Mouse (Mus musculus): Measurements from ENCODE around the gene Mif. TPM values are rescaled to one million over a fixed set of nuclear protein-coding genes. Genes with fewer than 3 reads are reported as not detected.
"Not testable (repeated sequence)": the region's sequence is repeated elsewhere in the genome, so short reads cannot be mapped to it uniquely, and the experiment has no call there.

Mif gene
- polyA plus RNA-seq, 1 experiment from 2014 or later = 1,680 TPM

DNA sequence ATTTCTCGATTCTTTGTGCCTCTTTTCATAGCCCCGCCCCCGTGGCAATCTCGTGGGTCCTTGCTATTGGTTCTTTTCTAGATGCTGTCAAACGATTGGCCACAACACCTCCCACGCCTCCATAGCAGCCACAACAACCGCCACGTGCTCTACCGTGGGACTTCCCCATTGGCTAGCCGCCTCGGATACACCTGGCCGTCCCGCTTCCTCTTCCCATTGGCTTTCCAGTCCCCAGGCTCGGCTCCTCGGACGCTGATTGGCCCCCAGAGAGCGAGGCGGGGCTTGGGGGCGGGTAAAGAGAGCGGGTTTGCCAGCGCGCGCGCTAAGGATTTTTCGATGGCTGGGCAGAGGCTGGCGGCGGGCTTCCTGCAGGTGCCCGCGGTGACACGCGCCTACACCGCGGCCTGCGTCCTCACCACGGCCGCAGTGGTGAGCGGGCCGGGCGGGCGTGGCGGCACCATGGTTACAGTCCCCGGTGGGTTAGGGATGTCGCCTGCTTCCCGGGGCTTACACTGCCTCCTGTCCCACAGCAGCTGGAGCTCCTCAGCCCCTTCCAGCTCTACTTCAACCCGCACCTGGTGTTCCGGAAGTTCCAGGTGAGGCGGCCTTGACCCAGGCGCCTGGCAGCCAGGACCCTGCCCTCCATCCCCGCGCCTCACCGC lies 33.2 kb upstream of the Mif start, which contains the start of gene Derl3:
Gene Derl3, plus strand, starts transcription at position 325 of the 662 bp plus-strand sequence.
- no peaks in the 10 kb centered on the region for H3K27me3 ChIP-seq (replicated peaks; ENCODE audit: control insufficient read depth, insufficient read depth, low read length)
- 0 out of 2 replicates have a peak within 1 kb of the TSS, but pooled peaks have one; percentile 36 for H3K27ac ChIP-seq (ENCODE audit: low read depth, low read length)
- ATAC-seq = peak; percentile 99
- H3K4me1 ChIP-seq (ENCODE audit: control insufficient read depth, insufficient read depth, low read depth, low read length) = peaks cover 6% of the 10 kb centered on the region
- peak within 1 kb of the TSS; percentile 92 for H3K4me2 ChIP-seq (ENCODE audit: low read length)
- WGBS = 2% methylated on average over 45 of the region's 51 CpGs
- H3K36me3 ChIP-seq (ENCODE audit: control insufficient read depth, insufficient read depth, low read length) = peaks cover 22% of the 10 kb centered on the region
- peak within 1 kb of the TSS; percentile 60 for H3K9ac ChIP-seq (ENCODE audit: low read depth, low read length)
- peak within 1 kb of the TSS; percentile 46 for H3K4me3 ChIP-seq (ENCODE audit: low read length)
- no peaks in the 10 kb centered on the region for H3K9me3 ChIP-seq (ENCODE audit: control insufficient read depth, low read length)

DNA sequence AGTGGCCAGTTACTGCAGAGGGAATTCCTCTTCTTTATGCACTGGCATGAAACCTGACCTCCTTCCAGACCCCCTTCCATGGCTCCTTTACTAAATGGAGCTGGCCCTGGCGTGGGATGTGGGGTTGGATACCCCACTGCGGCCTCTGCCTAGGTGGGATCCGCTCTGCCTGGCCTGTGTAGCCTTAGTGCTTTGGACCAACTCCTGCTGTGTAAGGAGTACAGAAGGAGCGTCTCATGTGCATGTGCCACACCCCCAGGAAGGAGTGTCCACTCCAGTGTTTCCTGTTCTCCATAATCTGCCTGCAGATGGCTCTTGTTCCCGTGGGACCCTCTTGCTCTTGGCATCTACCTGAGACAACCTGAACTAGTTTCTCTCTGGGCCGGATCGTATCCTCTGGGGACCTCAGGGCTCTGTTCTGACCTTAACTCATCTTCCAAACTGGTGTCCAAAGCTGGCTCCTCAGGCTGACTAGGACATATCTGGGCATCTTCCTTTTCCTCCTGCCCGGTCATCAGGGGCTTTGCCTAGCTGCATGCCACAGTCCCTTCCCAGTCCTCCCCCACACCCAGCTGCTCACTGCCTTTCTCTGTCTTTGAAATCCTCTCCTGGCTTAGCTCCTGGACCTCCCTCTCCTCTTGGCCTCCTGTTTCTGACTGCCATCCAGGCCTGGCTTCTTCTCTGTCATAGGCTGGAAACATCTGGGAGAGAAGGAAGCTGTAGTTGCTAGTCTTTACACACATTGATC lies 29.5 kb upstream of the Mif start:
- H3K9ac ChIP-seq (ENCODE audit: low read depth, low read length) = no peak overlapping the region
- H3K27ac ChIP-seq (ENCODE audit: low read depth, low read length) = no peak overlapping the region
- WGBS = 47% methylated on average over 8 of the region's 8 CpGs
- no peaks in the 10 kb centered on the region for H3K9me3 ChIP-seq (ENCODE audit: control insufficient read depth, low read length)
- no peaks in the 10 kb centered on the region for H3K27me3 ChIP-seq (replicated peaks; ENCODE audit: control insufficient read depth, insufficient read depth, low read length)
- H3K4me3 ChIP-seq (ENCODE audit: low read length) = no peak overlapping the region
- ATAC-seq = no peak
- peaks cover 6% of the 10 kb centered on the region for H3K4me1 ChIP-seq (ENCODE audit: control insufficient read depth, insufficient read depth, low read depth, low read length)
- H3K4me2 ChIP-seq (ENCODE audit: low read length) = no peak overlapping the region
- no peaks in the 10 kb centered on the region for H3K36me3 ChIP-seq (ENCODE audit: control insufficient read depth, insufficient read depth, low read length)

DNA sequence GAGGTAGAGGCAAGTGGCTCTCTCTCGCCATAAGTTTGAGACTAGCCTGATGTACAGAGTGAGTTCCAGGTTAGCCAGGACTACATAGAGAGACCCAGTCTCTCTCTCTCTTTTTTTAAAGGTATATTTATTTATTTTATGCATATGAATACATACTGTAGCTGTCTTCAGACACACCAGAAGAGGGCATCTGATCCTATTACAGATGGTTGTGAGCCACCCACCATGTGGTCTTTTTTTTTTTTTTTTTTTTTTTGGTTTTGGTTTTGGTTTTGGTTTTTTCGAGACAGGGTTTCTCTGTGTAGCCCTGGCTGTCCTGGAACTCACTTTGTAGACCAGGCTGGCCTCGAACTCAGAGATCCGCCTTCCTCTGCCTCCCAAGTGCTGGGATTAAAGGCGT lies 27.5 kb upstream of the Mif start:
- not testable (repeated sequence) for H3K36me3 ChIP-seq (ENCODE audit: control insufficient read depth, insufficient read depth, low read length); H3K27me3 ChIP-seq (replicated peaks; ENCODE audit: control insufficient read depth, insufficient read depth, low read length); H3K4me1 ChIP-seq (ENCODE audit: control insufficient read depth, insufficient read depth, low read depth, low read length); H3K9me3 ChIP-seq (ENCODE audit: control insufficient read depth, low read length); ATAC-seq; H3K27ac ChIP-seq (ENCODE audit: low read depth, low read length); H3K9ac ChIP-seq (ENCODE audit: low read depth, low read length); H3K4me3 ChIP-seq (ENCODE audit: low read length); H3K4me2 ChIP-seq (ENCODE audit: low read length)
- 90% methylated on average over 5 of the region's 5 CpGs for WGBS

DNA sequence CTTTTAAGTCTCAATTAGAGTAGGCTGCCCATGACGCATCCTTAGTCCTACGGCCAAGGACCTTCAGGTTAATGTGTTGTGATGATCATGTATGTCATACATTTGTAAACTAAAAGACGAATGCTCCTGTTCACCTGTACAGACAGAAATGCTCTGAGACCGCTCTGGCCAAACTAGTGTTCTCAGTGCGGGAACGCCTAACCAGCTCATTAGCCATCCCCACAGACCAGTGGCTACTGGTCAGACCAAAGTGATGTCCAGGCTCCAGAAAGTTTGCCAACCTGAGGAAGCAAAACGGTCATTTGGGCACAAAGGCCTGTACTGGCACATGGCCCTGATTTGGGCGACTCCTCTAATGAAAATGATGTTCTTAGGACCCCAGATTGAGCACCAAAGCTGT lies 24.7 kb upstream of the Mif start:
- 96% methylated on average over 8 of the region's 8 CpGs for WGBS
- H3K9ac ChIP-seq (ENCODE audit: low read depth, low read length) = no peak overlapping the region
- H3K36me3 ChIP-seq (ENCODE audit: control insufficient read depth, insufficient read depth, low read length) = no peaks in the 10 kb centered on the region
- peaks cover 7% of the 10 kb centered on the region for H3K4me1 ChIP-seq (ENCODE audit: control insufficient read depth, insufficient read depth, low read depth, low read length)
- ATAC-seq = no peak
- H3K27me3 ChIP-seq (replicated peaks; ENCODE audit: control insufficient read depth, insufficient read depth, low read length) = no peaks in the 10 kb centered on the region
- no peaks in the 10 kb centered on the region for H3K9me3 ChIP-seq (ENCODE audit: control insufficient read depth, low read length)
- H3K27ac ChIP-seq (ENCODE audit: low read depth, low read length) = no peak overlapping the region
- no peak overlapping the region for H3K4me2 ChIP-seq (ENCODE audit: low read length)
- H3K4me3 ChIP-seq (ENCODE audit: low read length) = no peak overlapping the region

DNA sequence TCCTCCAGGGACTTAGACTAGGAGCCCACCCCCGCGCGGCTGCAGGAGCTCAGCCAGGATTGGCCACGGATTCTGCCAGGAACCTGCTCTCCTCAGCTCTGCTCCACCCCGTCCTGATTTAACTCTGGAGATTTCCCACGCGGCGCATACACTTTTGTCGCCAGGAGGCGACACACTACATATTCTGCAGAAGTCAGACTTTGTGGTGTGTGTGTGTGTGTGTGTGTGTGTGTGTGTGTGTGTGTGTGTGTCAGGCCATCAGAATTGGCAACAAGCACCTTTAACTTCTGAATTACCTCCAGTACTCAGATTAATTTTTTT lies 23.2 kb upstream of the Mif start:
- H3K4me2 ChIP-seq (ENCODE audit: low read length) = peak overlapping the region; percentile 35
- H3K27ac ChIP-seq (ENCODE audit: low read depth, low read length) = no peak overlapping the region
- peaks cover 7% of the 10 kb centered on the region for H3K4me1 ChIP-seq (ENCODE audit: control insufficient read depth, insufficient read depth, low read depth, low read length)
- WGBS = under 1% methylated on average over 10 of the region's 10 CpGs
- no peaks in the 10 kb centered on the region for H3K36me3 ChIP-seq (ENCODE audit: control insufficient read depth, insufficient read depth, low read length)
- peak; percentile 70 for ATAC-seq
- no peak overlapping the region; the same call in 1 of the 2 replicates for H3K4me3 ChIP-seq (ENCODE audit: low read length)
- H3K9me3 ChIP-seq (ENCODE audit: control insufficient read depth, low read length) = no peaks in the 10 kb centered on the region
- peak overlapping the region; percentile 38 for H3K9ac ChIP-seq (ENCODE audit: low read depth, low read length)
- no peaks in the 10 kb centered on the region for H3K27me3 ChIP-seq (replicated peaks; ENCODE audit: control insufficient read depth, insufficient read depth, low read length)

DNA sequence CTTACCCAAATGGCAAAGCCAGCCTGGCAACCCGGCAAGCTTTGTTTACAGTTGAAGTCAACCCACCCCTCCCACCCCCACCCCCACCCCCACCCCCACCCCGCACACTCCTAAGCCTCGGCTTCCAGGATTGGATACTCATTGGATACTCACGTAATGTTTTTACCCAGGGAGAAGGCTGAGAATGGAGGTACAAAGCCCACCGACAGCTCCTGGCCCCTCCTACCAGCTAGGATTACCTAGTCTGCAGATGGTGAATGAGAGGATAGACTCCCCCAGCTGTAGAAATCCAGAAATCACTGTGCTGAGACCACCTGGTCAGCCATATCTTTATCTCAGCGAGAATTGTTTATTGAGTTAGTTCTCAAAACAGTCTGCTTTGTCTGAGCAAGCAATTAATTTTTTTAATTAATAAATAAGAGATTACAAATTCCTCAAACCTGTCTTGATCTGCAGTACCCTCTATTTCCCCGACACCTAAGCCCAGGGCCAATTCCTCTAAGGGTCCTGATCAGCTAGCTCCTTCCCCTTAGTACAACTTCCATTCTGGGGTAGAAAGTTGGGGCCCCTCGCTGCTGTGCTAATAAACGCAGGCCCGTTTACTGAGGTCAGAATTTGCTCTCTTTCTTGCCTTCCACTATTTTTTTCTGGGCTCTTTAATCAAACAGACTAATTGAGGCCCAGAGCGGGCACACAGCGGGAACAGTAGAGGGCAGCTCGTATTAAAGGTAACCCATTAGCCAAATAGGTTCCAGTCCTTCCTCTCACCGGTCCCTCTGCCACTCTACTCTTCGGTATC lies 22.6 kb upstream of the Mif start:
- Histone ChIP-seq H3K9me3 (ENCODE audit: control insufficient read depth, low read length) (no peaks in the 10 kb centered on the region), H3K9ac (ENCODE audit: low read depth, low read length) (peak overlapping the region; percentile 38), H3K36me3 (ENCODE audit: control insufficient read depth, insufficient read depth, low read length) (no peaks in the 10 kb centered on the region), H3K4me1 (ENCODE audit: control insufficient read depth, insufficient read depth, low read depth, low read length) (peaks cover 7% of the 10 kb centered on the region), H3K4me2 (ENCODE audit: low read length) (peak overlapping the region; percentile 35), H3K4me3 (ENCODE audit: low read length) (no peak overlapping the region; the same call in 1 of the 2 replicates), H3K27ac (ENCODE audit: low read depth, low read length) (no peak overlapping the region), H3K27me3 (replicated peaks; ENCODE audit: control insufficient read depth, insufficient read depth, low read length) (no peaks in the 10 kb centered on the region)
- WGBS = 7% methylated on average over 15 of the region's 15 CpGs
- 0 out of 2 replicates have a peak, but pooled peaks have one; percentile 31 for ATAC-seq

DNA sequence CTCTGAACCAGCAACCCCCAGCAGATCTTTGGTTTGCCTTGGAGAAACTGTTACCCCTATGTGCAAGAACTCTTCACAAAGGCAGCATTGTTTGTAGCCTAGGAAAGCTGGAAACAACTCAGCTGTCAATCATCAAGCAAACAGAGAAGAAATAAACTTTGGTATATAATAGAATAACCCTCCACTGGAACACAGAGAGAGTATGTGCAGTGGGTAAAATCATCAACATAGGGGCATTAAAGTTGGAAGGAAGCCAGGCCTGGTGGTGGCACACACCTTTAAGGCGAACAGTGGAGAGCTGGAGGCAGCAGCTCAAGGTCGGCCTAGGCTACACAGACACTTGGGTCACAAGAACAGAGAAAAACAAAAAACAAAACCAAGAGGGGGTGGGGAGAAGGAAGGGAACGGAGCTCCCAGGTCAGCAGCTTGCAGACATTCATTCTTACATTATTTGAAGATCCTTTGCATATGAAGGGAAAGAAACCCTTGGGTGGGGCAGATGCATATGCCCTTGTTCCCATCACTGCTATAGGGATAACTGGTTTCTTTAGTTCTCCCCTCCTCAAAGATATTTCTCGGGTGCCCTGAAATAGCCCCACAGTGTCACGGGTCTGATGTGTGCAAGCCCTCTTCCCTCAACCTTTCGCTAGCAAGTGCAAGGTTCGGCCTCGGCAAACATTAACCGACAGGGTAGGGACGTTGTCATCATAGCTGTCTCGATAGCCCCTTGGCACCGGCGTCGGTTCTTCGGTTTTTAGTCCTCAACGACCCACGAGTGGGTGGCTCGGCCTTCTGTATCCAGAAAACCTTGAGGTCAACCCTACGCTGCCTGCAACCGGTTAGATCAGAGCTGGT lies 21.8 kb upstream of the Mif start:
- no peak for ATAC-seq
- H3K4me2 ChIP-seq (ENCODE audit: low read length) = no peak overlapping the region
- 16% methylated on average over 20 of the region's 20 CpGs for WGBS

DNA sequence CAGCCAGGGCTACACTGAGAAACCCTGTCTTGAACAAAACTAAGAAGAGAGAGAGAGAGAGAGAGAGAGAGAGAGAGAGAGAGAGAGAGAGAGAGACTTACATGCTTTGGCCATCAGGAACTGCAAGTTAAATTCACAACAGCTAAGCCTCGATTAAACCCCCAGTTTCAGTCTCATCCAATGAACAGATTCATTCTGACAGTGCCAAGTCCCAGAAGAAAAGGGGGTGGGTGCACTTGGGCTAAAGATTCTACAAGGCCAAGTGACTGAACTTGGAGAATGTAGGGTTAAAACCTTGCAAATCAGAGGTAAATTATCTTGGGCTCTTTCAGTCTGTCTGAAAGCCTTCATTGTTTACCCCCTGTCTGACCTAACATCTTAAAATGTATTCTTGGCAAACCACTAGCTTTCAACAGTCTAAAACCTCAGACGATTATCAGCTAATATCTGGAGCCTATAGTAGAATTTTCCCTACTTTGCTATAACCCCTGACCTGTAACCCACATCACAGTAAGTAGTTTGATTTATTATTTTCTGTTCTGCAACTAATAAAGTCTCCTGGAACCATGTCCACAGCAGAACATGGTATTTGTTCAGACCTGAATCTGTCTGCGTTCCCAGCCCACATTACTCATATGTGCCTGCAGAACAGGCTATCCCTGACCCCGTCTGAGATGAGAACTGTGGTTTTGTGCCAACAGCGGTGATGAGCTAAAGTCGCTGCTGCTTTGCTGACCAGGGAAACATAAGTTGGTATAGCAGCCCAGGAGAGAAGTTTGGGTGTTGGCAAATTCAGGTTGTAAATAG lies 20.9 kb upstream of the Mif start:
- peaks cover 7% of the 10 kb centered on the region for H3K4me1 ChIP-seq (ENCODE audit: control insufficient read depth, insufficient read depth, low read depth, low read length)
- H3K27ac ChIP-seq (ENCODE audit: low read depth, low read length) = no peak overlapping the region
- WGBS = 45% methylated on average over 6 of the region's 6 CpGs
- no peaks in the 10 kb centered on the region for H3K27me3 ChIP-seq (replicated peaks; ENCODE audit: control insufficient read depth, insufficient read depth, low read length)
- no peak overlapping the region for H3K9ac ChIP-seq (ENCODE audit: low read depth, low read length)
- no peaks in the 10 kb centered on the region for H3K9me3 ChIP-seq (ENCODE audit: control insufficient read depth, low read length)
- H3K4me3 ChIP-seq (ENCODE audit: low read length) = no peak overlapping the region
- no peaks in the 10 kb centered on the region for H3K36me3 ChIP-seq (ENCODE audit: control insufficient read depth, insufficient read depth, low read length)
- no peak for ATAC-seq
- no peak overlapping the region for H3K4me2 ChIP-seq (ENCODE audit: low read length)

More for the DNA sequence above, 21.8 kb upstream of the Mif start:
- Histone ChIP-seq H3K27me3 (replicated peaks; ENCODE audit: control insufficient read depth, insufficient read depth, low read length) (no peaks in the 10 kb centered on the region), H3K36me3 (ENCODE audit: control insufficient read depth, insufficient read depth, low read length) (no peaks in the 10 kb centered on the region), H3K9ac (ENCODE audit: low read depth, low read length) (no peak overlapping the region), H3K4me3 (ENCODE audit: low read length) (no peak overlapping the region), H3K4me1 (ENCODE audit: control insufficient read depth, insufficient read depth, low read depth, low read length) (peaks cover 7% of the 10 kb centered on the region), H3K27ac (ENCODE audit: low read depth, low read length) (no peak overlapping the region), H3K9me3 (ENCODE audit: control insufficient read depth, low read length) (no peaks in the 10 kb centered on the region)
